Mouse (Mus musculus) limb, embryonic 14.5 days (tissue): ENCODE measurements around the gene Dnph1. TPM values are rescaled to one million over a fixed set of nuclear protein-coding genes. Genes with fewer than 3 reads are reported as not detected.

Experiments
- ATAC-seq: fragments of 200-750 bp; cut with Nextera tagmentation; 2 replicates; pipeline ENCODE4 v1.8.0; 2017; ENCODE audit warnings: low read depth, moderate number of reproducible peaks, moderate TSS enrichment; ENCODE audit not compliant: low FRiP score
- DNase-seq: peaks from one replicate; pipeline ENCODE4 v3.0.0-alpha.2; 2015; ENCODE audit warnings: low spot score
- H3K27ac ChIP-seq: fragments of 300-500 bp; sonication (generic); replicated peaks from 2 replicates; pipeline ENCODE4 v1.5.1; 2014; ENCODE audit warnings: low read depth, mild to moderate bottlenecking, low read length, moderate library complexity, mixed read lengths
- H3K27me3 ChIP-seq: fragments of 300-500 bp; sonication (generic); 2 replicates; pipeline ENCODE4 v1.6.1; 2014; ENCODE audit warnings: low read length, mixed read lengths; ENCODE audit not compliant: control insufficient read depth, insufficient read depth
- H3K36me3 ChIP-seq: fragments of 300-500 bp; sonication (generic); 2 replicates; pipeline ENCODE4 v1.6.1; 2014; ENCODE audit warnings: mild to moderate bottlenecking, low read length, moderate library complexity, mixed read lengths; ENCODE audit not compliant: control insufficient read depth, insufficient read depth
- H3K4me1 ChIP-seq: fragments of 300-500 bp; sonication (generic); 2 replicates; pipeline ENCODE4 v1.6.1; 2014; ENCODE audit warnings: antibody characterized with exemption, low read length, mixed read lengths; ENCODE audit not compliant: control insufficient read depth, insufficient read depth
- H3K4me2 ChIP-seq: fragments of 300-500 bp; sonication (generic); replicated peaks from 2 replicates; pipeline ENCODE4 v1.6.1; 2014; ENCODE audit warnings: low read depth, mild to moderate bottlenecking, low read length, moderate library complexity; ENCODE audit not compliant: severe bottlenecking
- H3K4me3 ChIP-seq: fragments of 300-500 bp; sonication (generic); replicated peaks from 2 replicates; pipeline ENCODE4 v1.5.1; 2014; ENCODE audit warnings: low read length
- H3K9ac ChIP-seq: fragments of 300-500 bp; sonication (generic); 2 replicates; pipeline ENCODE4 v1.6.1; 2014; ENCODE audit warnings: mild to moderate bottlenecking, low read depth, low read length, moderate library complexity; ENCODE audit not compliant: severe bottlenecking
- H3K9me3 ChIP-seq: fragments of 300-500 bp; sonication (generic); 2 replicates; pipeline ENCODE4 v1.6.1; 2016; ENCODE audit warnings: low read length; ENCODE audit not compliant: control insufficient read depth
- POLR2A ChIP-seq: fragments of 200-500 bp; IDR thresholded peaks from 2 replicates; pipeline ENCODE4 v1.8.0; 2012; ENCODE audit warnings: inconsistent platforms, mild to moderate bottlenecking, moderate library complexity, borderline replicate concordance; ENCODE audit not compliant: insufficient read depth, insufficient read length; ENCODE audit errors: extremely low read depth
- WGBS: fragments of 180-500 bp; shearing (Covaris S2); extraction: QIAGEN DNeasy Blood & Tissue Kit; methylation state at CpG from one replicate; pipeline ENCODE4 v1.1.7; 2014; 5-methylcytosine and 5-hydroxymethylcytosine counted together
- polyA plus RNA-seq, 2 experiments: library from polyadenylated mRNA; depleted of rRNA in 1 of 2; stranded (reverse) in 1 of 2; unstranded in 1 of 2; fragments of >200 nt; fragmentation: Nextera tagmentation in 1 of 2; extraction: Ambion mirVana in 1 of 2; gene quantifications; 2 replicates each; pipeline versions ENCODE4 v1.2.1 to v1.2.3; 2012 to 2014

The Dnph1 gene
- polyA plus RNA-seq, 2 experiments, result 30.0 to 37.6 TPM

DNA sequence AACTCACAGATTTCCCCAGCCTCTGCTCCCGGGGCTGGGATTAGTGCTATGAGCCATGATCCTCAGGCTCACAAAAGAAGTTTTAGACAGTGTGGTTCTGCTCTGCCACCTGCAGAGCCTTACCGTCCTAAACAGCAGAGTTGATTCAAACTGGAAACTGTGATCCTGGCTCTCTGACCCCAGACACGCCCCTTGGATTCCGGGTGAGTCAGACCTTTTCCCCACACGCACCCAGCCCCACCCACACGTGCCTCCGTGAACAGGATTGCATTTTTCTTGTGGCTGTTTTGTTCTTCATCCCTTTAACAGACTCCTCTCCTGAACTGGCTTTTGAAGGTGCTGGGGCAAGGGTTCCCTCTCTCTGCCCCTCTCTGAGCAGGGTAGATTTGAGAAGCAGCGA lies 1.4 kb downstream of the Dnph1 start:
- ATAC-seq, result no peak
- Histone ChIP-seq H3K4me1 (peaks cover 6% of the 10 kb centered on the region), H3K36me3 (peaks cover 3% of the 10 kb centered on the region; the same call in 1 of the 2 replicates), H3K4me2 (no peak overlapping the region), H3K27me3 (no peaks in the 10 kb centered on the region), H3K27ac (no peak overlapping the region), H3K4me3 (no peak overlapping the region), H3K9ac (no peak overlapping the region), H3K9me3 (no peaks in the 10 kb centered on the region)
- DNase-seq, result no peak
- no peak for TF ChIP-seq POLR2A
- WGBS, result 77% methylated on average over 8 of the region's 8 CpGs

- Histone ChIP-seq H3K27ac (no peak overlapping the region), H3K4me2 (no peak overlapping the region), H3K27me3 (no peaks in the 10 kb centered on the region), H3K9ac (no peak overlapping the region), H3K36me3 (peaks cover 3% of the 10 kb centered on the region; the same call in 1 of the 2 replicates), H3K4me1 (no peaks in the 10 kb centered on the region), H3K9me3 (no peaks in the 10 kb centered on the region), H3K4me3 (no peak overlapping the region)
- no peak for DNase-seq
- whole genome bisulfite sequencing, result 100% methylated on average over 2 of the region's 2 CpGs
- no peak for ATAC-seq
- no peak for TF ChIP-seq POLR2A
Measured at GRCm38 (mm10) chr17:46502775-46503174, 6.3 kb downstream of the Dnph1 start.

- DNase-seq, result no peak
- 73% methylated on average over 14 of the region's 14 CpGs for WGBS
Measured at GRCm38 (mm10) chr17:46503847-46504638, 7.5 kb downstream of the Dnph1 start.

GRCm38 (mm10) chr17:46505617-46506016 lies 9.1 kb downstream of the Dnph1 start:
- Histone ChIP-seq H3K9me3 (no peaks in the 10 kb centered on the region), H3K4me2 (no peak overlapping the region), H3K4me3 (no peak overlapping the region), H3K27me3 (no peaks in the 10 kb centered on the region), H3K4me1 (no peaks in the 10 kb centered on the region), H3K9ac (no peak overlapping the region), H3K27ac (no peak overlapping the region), H3K36me3 (no peaks in the 10 kb centered on the region)
- DNase-seq, result no peak
- TF ChIP-seq POLR2A, result no peak
- 87% methylated on average over 3 of the region's 3 CpGs for WGBS
- no peak for ATAC-seq

More at GRCm38 (mm10) chr17:46503847-46504638, 7.5 kb downstream of the Dnph1 start:
- H3K36me3 ChIP-seq, result peaks cover under 1% of the 10 kb centered on the region; the same call in 1 of the 2 replicates
- H3K4me1 ChIP-seq, result no peaks in the 10 kb centered on the region
- no peak overlapping the region for H3K4me3 ChIP-seq
- H3K27ac ChIP-seq, result no peak overlapping the region
- no peaks in the 10 kb centered on the region for H3K9me3 ChIP-seq
- peak overlapping the region; percentile 7; the same call in 1 of the 2 replicates for H3K9ac ChIP-seq
- ATAC-seq, result no peak
- H3K27me3 ChIP-seq, result no peaks in the 10 kb centered on the region
- no peak overlapping the region for H3K4me2 ChIP-seq
- no peak for TF ChIP-seq POLR2A

GRCm38 (mm10) chr17:46511059-46511710 lies 14.7 kb downstream of the Dnph1 start:
- Histone ChIP-seq H3K36me3 (no peaks in the 10 kb centered on the region), H3K4me1 (no peaks in the 10 kb centered on the region), H3K27ac (no peak overlapping the region), H3K9me3 (no peaks in the 10 kb centered on the region), H3K4me3 (no peak overlapping the region), H3K4me2 (no peak overlapping the region), H3K9ac (no peak overlapping the region), H3K27me3 (no peaks in the 10 kb centered on the region)
- 50% methylated on average over 11 of the region's 11 CpGs for WGBS
- DNase-seq (peak; percentile 23), ATAC-seq (peak; percentile 46; the same call in 1 of the 2 replicates)
- no peak for TF ChIP-seq POLR2A
